Mouse (Mus musculus): ENCODE measurements at regions not wholly inside any gene's neighbourhood (a gene's known extent, or its start where the extent isn't known, plus 50 kb on each side); places are given as distances from the start of the nearest gene placed in this dataset.

DNA sequence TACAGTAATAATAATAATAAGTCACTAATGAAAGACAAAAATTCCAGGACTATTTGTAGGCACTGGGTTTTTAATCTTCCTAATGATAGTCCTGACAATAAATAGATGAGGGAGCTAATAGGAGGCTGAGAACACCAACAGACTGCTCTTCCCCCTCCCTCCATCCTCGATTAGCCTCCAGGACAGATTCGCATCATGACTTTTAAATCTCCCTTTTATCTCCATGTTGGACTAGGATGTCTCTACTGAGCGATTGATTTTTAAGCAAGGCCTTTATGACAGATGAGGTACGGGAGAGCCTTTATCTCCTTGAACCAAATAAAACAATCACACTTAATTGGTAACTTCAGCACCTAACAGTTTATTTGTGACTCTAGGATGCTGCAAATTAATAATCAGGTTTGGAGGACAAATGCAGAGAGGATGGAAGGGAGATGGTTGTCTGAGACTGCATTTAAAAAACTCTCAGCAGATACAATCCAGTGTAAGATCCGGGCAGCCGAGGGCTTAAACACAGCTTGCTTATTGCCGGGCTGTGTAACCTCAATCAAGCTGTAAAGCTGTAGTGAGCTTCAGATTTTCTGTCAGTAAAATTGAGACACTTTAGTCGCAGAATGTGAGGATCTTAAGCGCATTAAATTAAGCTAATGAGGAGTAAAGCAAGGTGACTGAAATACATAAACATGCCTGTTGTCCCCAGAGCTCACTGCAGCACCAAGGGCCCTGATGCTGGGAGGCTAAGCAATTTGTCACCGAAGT lies 82.3 kb downstream of the Cmpk2 start:
- no peak for DNase-seq (ENCODE audit: inconsistent age in 2 of 2, low spot score in 1 of 2)

- DNase-seq (ENCODE audit: inconsistent age in 2 of 2, low spot score in 1 of 2): no peak
Observed at GRCm38 (mm10) chr12:26547466-26547865, 78.5 kb downstream of the Cmpk2 start.

DNA sequence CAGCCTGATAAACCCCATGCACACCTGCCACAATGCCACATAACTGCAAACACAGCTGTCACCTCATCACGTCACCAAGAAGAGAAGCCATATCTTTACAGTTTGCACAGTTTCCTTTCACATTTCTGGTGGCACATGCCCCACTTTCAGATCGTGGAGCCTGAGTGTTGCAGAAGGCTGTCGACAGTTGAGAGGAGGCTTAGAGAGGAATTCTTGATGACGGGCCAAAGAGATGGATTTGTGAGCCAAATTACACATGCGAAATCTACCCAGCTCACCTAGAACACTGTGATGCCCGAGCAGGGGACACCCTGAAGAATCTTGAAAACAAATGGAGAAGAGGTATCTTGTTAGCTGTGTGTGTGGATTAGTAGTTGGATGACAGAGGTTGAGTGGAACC lies 77.4 kb downstream of the Cmpk2 start:
- no peak for DNase-seq (ENCODE audit: inconsistent age in 2 of 2, low spot score in 1 of 2)

GRCm38 (mm10) chr12:26543463-26543862 lies 74.5 kb downstream of the Cmpk2 start:
- no peak for DNase-seq (ENCODE audit: inconsistent age in 2 of 2, low spot score in 1 of 2)

DNA sequence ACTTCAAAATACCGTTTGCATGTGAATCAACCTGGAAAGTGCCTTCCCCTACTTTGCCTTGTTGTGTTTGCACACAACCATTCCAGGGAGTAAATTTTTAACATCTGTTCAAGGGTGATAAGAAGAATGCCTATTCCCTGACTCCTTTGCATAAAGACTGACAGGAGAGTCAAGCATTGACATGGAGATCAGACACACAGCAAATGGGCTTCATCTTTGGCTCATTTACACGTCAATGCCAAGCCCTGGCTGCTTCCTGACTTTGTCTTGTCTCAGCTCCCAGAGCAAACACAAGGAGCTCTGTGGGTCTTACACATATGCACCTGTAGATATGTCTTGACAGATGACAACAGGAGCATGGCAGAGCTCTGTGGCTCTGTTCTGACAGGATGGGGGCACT lies 73.4 kb downstream of the Cmpk2 start:
- no peak for DNase-seq (ENCODE audit: inconsistent age in 2 of 2, low spot score in 1 of 2)

DNA sequence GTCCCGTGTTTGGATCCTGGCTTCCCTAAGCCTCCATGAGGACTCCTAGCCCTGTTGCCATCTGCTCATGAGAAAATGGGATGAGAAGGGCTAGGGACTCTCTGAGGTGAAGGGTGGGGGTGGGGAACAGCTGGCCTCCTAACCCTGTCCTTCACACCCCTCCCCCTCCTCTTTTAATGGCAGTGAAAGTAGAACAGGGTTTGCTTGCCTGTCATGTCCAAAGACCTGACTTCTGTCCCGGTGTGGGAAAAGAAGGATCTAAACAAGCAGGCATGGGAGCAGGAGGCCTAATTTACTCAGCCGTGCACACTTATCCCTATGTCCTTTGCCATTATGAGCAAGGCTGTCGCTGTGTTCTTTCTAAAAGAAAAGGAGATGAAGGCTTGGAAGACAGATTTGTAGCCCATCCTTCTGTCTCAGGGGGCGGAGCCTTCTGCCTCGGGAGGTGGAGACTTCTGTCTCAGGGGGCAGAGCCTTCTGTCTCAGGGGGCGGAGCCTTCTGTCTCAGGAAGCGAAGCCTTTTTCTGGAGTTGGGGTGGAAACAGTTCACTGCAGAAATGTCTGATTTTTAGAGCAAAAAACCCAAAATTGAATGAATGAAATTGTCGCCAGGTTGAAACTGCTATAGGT lies 66.4 kb downstream of the Cmpk2 start:
- no peak for DNase-seq (ENCODE audit: inconsistent age in 2 of 2, low spot score in 1 of 2)

DNA sequence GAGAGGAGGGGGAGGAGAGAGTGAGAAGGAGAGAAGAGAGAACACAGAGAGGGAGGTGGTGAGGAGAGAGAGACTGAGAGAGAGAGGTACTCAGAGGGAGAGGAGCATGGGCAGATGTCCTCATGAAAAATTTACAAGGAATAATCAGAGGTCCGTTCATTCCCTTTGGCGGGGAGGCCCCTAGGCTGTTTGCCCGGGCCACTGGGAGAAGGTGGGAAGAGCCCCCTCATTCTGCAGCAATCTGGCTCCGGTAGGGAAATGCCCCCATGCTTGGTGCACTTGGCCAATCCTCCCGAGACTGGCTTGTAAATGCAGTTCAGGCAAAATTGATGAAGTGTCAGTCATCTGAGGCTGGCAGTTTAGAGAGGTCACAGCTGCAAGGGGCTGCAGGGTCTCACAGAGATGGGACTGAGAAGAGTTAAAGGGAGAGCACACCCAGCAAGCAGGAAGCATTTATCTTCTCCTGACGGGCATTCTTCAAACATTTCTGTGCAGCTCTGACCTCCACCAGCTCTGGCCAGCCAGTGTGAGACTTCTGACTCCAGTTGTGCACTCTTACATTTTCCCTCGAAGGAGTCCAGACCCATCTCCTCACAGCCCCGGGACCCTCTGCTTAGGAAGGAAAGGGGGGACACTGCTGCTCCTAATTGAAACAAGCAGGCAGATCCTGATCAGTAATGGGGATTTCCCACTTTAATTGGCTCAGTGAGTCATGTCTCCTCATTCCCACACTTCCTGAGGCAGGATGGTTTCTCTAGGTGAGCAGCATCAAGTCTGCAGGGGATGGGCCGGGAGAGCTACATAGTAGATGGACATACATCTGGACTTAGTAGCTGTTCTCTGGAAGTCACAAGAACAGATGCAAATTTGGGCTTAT lies 65.5 kb downstream of the Cmpk2 start:
- no peak for DNase-seq (ENCODE audit: inconsistent age in 2 of 2, low spot score in 1 of 2)

- DNase-seq (ENCODE audit: inconsistent age in 2 of 2, low spot score in 1 of 2): no peak
Observed at GRCm38 (mm10) chr12:26533641-26534151, 64.7 kb downstream of the Cmpk2 start.

DNA sequence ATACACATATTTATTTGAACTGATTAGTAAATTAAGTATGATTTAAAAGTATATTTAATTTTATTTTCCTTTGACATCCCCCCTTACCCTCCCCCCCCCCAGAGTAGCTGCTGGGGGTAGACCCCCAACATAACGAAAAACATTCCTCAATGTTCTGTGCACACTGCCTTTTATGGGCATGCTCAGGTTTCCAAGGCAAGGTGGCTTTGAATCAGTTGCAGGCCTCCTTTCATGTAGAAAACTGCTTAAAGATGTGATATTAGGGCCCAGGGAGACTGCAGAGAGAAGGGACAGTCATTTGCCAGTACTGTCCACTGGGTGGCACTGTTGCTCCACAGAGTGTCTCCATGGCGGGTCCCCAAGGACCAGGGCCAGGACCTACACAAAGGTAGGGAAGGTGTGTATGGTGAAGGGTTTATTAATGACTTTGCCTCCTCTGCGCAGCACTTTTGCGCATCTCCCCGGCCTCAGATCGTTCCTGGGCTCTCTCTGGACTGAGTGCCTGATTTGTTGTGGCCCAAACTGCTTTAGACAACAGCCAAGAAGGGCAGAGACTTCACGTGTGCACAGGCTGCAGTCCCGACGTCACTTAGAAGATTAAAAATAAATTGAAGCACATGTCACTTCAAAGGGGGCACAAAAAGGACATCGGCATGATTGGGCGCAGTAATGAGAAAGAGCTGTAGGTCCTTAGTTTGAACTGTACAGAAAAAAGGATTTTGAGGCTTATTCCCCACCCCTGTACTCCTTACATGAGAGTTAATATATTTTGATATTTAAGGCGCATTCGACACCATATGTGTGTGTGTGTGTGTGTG lies 64.0 kb downstream of the Cmpk2 start:
- DNase-seq (ENCODE audit: inconsistent age in 2 of 2, low spot score in 1 of 2): peak; percentile 70 to 92

DNA sequence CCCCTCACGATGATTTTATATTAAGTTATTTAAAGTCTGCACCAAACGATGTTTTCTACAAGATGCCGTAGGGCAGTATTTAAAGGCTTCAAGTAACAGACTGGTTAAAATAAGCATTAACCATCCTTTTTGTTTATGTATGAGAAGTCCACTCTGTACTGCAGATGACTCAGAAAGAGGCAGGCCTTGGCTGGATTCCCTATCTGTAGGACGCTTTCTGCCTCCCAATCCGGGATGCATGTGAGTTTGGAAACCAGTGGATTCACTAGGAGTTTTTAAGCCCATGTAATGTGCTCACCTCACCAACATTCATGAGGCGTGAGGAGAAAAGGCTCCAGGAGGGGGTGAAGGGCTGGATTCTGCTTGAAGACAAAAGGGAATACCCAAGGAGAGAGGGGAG lies 63.1 kb downstream of the Cmpk2 start:
- no peak for DNase-seq (ENCODE audit: inconsistent age in 2 of 2, low spot score in 1 of 2)

All from adrenal gland, adult (tissue).